Mouse (Mus musculus): Measurements from ENCODE around the gene Cyp2s1.
A peak's percentile ranks its signal among the peaks of the same experiment; 100 is the strongest.

Gene Cyp2s1

GRCm38 (mm10) chr7:25780753-25781152 is 36.0 kb downstream of the Cyp2s1 start:
- no peak for DNase-seq

- no peak for DNase-seq
Measured at GRCm38 (mm10) chr7:25780021-25780420, 36.7 kb downstream of the Cyp2s1 start.

- DNase-seq = no peak
Measured at GRCm38 (mm10) chr7:25768229-25768628, 48.5 kb downstream of the Cyp2s1 start.

- no peak for DNase-seq
Measured at GRCm38 (mm10) chr7:25766108-25766507, 50.6 kb downstream of the Cyp2s1 start.

GRCm38 (mm10) chr7:25764221-25764620 is 52.5 kb downstream of the Cyp2s1 start:
- DNase-seq = peak; percentile 43

GRCm38 (mm10) chr7:25763678-25764077 is 53.0 kb downstream of the Cyp2s1 start:
- DNase-seq = peak; percentile 38

- DNase-seq = no peak
Measured at GRCm38 (mm10) chr7:25761354-25761753, 55.4 kb downstream of the Cyp2s1 start.

- peak; percentile 95 for DNase-seq
Measured at GRCm38 (mm10) chr7:25756011-25756410, 60.7 kb downstream of the Cyp2s1 start.

- DNase-seq = no peak
Measured at GRCm38 (mm10) chr7:25755468-25755833, 61.3 kb downstream of the Cyp2s1 start.

GRCm38 (mm10) chr7:25754738-25755467 is 61.8 kb downstream of the Cyp2s1 start, which contains the start of gene Hnrnpul1:
Gene Hnrnpul1 (minus strand): TSS chr7:25754757.
- DNase-seq = peak; percentile 100

- no peak for DNase-seq
Measured at GRCm38 (mm10) chr7:25754439-25754737, 62.3 kb downstream of the Cyp2s1 start.

GRCm38 (mm10) chr7:25753643-25754438 is 62.9 kb downstream of the Cyp2s1 start:
- peak; percentile 52 for DNase-seq

- peak; percentile 21 for DNase-seq
Measured at GRCm38 (mm10) chr7:25753076-25753475, 63.6 kb downstream of the Cyp2s1 start.
